Mouse (Mus musculus) liver, embryonic 16.5 days (tissue): ENCODE measurements around the gene Islr. TPM values are rescaled to one million over a fixed set of nuclear protein-coding genes. Genes with fewer than 3 reads are reported as not detected.

Source experiments
- ATAC-seq: fragments of 200-750 bp; cut with Nextera tagmentation; 2 replicates; pipeline ENCODE4 v1.8.0; 2017; ENCODE audit warnings: low read depth, mild to moderate bottlenecking, moderate number of reproducible peaks, moderate library complexity
- H3K27ac ChIP-seq: fragments of 300-500 bp; sonication (generic); 2 replicates; pipeline ENCODE4 v1.5.1; 2014; ENCODE audit warnings: mild to moderate bottlenecking, low read length
- H3K27me3 ChIP-seq: fragments of 300-500 bp; sonication (generic); 2 replicates; pipeline ENCODE4 v1.6.1; 2014; ENCODE audit warnings: low read depth, low read length, mixed read lengths; ENCODE audit not compliant: control insufficient read depth, insufficient read depth
- H3K36me3 ChIP-seq: fragments of 300-500 bp; sonication (generic); 2 replicates; pipeline ENCODE4 v1.6.1; 2014; ENCODE audit warnings: mild to moderate bottlenecking; ENCODE audit not compliant: control insufficient read depth, insufficient read depth
- H3K4me1 ChIP-seq: fragments of 300-500 bp; sonication (generic); 2 replicates; pipeline ENCODE4 v1.6.1; 2014; ENCODE audit warnings: low read depth, low read length, mixed read lengths; ENCODE audit not compliant: control insufficient read depth
- H3K4me2 ChIP-seq: fragments of 300-500 bp; sonication (generic); 2 replicates; pipeline ENCODE4 v1.6.1; 2014; ENCODE audit warnings: low read depth, low read length, mixed read lengths
- H3K4me3 ChIP-seq: fragments of 300-500 bp; sonication (generic); 2 replicates; pipeline ENCODE4 v1.5.1; 2014; ENCODE audit warnings: low read depth, mild to moderate bottlenecking, low read length
- H3K9ac ChIP-seq: fragments of 300-500 bp; sonication (generic); 2 replicates; pipeline ENCODE4 v1.6.1; 2014; ENCODE audit warnings: low read depth, low read length
- H3K9me3 ChIP-seq: fragments of 300-500 bp; sonication (generic); replicated peaks from 2 replicates; pipeline ENCODE4 v1.6.1; 2016; ENCODE audit warnings: low read length; ENCODE audit not compliant: control insufficient read depth
- WGBS: fragments of 180-500 bp; shearing (Covaris S2); extraction: QIAGEN DNeasy Blood & Tissue Kit; methylation state at CpG from one replicate; pipeline ENCODE4 v1.1.7; 2014; ENCODE audit not compliant: insufficient replicate concordance; 5-methylcytosine and 5-hydroxymethylcytosine counted together
- polyA plus RNA-seq: library from polyadenylated mRNA; unstranded; fragments of >200 nt; fragmentation: Nextera tagmentation; extraction: Ambion mirVana; gene quantifications from 2 replicates; pipeline ENCODE4 v1.2.1, GENCODE M21; 2015

Gene Islr
- polyA plus RNA-seq, 1 experiment from 2014 or later = 4.0 TPM

- 87% methylated on average over 9 of the region's 9 CpGs for WGBS
- Histone ChIP-seq H3K4me1 (peaks cover 8% of the 10 kb centered on the region), H3K4me3 (no peak overlapping the region), H3K36me3 (peaks cover 82% of the 10 kb centered on the region), H3K4me2 (no peak overlapping the region), H3K27ac (no peak overlapping the region), H3K9me3 (no peaks in the 10 kb centered on the region), H3K27me3 (no peaks in the 10 kb centered on the region), H3K9ac (no peak overlapping the region)
- ATAC-seq = no peak
Observed at GRCm38 (mm10) chr9:58228777-58229466, 24.8 kb upstream of the Islr start.

DNA sequence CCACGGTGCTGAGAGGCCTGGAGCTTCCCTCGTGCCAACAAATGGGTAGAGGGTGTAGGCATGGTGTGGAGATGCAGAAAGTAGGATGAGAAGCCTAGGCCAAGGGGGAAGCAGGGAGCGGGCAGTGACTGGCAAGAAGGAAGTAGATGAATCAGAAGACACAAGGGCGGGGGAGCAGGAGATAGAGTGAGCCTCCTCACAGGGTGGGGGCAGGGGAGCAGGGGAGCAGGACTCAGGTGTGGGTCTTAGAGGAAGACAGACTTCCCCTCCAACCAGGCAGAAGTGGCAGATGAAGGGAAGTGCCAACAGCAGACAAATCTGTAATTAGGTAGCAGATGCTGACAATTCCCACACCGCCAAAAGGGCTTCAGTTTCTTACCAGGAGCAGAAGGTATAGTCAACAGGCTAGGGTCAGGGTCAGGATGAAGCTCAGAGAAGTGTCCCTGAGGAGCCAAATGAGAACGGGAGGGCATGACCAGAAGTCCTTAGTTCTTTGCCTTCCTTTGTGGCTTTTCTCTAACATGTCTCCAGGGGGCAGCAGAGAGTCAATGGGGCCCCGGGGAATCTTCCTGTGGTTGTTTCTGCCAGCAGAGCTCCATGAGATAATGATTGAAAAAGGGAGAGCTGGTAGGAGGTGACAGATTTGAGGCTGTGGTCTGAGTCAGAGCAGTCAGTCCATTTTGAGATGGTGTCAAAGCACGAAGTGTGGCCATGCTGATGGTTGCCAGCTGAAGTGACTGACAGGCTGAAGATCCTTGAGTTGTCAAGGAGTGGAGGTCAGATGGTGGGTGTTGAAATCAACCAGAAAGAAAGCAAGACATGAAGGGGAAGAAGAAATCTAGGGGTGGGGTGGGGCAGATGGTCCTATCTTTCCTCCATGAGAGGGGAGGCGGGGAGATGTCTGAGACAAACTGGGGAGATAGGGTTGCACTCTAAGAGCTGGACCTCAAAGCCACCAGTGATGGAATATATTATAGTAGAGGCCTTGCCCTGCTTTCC, 22.1 kb upstream of the Islr start:
- H3K9ac ChIP-seq = no peak overlapping the region
- ATAC-seq = no peak
- no peak overlapping the region for H3K4me3 ChIP-seq
- no peak overlapping the region for H3K27ac ChIP-seq
- H3K4me2 ChIP-seq = no peak overlapping the region
- H3K4me1 ChIP-seq = peaks cover 8% of the 10 kb centered on the region
- WGBS = 41% methylated on average over 9 of the region's 9 CpGs
- H3K27me3 ChIP-seq = no peaks in the 10 kb centered on the region
- H3K9me3 ChIP-seq = no peaks in the 10 kb centered on the region
- peaks cover 82% of the 10 kb centered on the region for H3K36me3 ChIP-seq

DNA sequence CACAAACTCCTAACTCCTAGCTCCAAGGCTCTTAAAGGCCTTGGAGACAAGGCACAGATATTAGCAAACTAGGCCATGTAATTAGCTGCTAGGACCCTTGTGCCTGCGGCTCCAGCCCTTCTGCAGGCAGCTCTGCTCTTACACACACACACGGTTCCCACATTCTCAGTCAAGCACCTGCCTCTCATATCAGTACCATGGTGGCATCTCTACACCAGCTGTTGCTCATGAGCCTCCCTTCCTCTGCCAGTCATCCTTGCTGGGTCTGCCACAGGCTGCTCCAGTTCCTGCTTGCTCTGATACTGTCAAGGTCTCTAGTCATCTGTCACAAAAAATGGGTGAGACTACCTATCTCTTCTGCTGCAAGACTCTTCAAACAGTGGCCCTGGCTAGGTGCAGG, 20.2 kb upstream of the Islr start:
- H3K9me3 ChIP-seq = no peaks in the 10 kb centered on the region
- no peak overlapping the region for H3K4me2 ChIP-seq
- peaks cover 78% of the 10 kb centered on the region for H3K36me3 ChIP-seq
- no peaks in the 10 kb centered on the region for H3K27me3 ChIP-seq
- no peak overlapping the region for H3K4me3 ChIP-seq
- peaks cover 8% of the 10 kb centered on the region for H3K4me1 ChIP-seq
- no peak overlapping the region for H3K27ac ChIP-seq
- no peak for ATAC-seq
- 78% methylated on average over 2 of the region's 2 CpGs for WGBS
- H3K9ac ChIP-seq = no peak overlapping the region

DNA sequence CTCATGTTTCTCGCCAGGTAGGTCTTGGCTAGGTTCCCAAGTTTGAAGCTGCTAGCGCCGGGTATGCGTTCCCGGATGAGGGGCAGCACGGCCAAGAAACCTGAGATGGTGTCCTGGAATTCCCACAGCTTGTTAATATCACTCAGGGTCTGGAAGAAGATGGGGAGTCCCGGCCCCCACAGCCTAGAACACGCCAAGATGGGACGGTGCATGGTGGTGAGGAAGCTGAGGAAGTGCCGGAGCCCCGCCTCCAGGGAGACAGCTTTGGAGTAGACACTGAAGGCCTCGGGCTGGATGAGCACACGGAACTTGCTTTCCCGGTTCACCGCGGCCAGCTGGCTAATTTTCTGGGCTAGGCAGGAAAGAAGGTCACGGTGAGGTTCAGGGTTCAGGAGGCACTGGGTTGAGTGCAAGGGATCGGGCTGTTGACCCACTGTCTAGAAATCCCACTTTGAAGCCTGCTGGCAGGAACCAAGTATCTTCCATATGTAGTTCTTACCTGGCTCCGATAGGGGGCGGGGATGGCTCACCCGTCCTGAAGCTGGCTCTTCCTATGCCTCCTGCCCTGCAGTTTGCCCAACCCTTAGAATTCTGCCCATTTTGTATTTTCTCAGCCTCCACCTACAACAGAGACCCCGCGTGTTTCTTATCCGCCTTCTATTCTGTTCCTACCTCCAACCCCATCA, 16.3 kb upstream of the Islr start:
- no peak overlapping the region for H3K4me3 ChIP-seq
- 72% methylated on average over 24 of the region's 24 CpGs for WGBS

DNA sequence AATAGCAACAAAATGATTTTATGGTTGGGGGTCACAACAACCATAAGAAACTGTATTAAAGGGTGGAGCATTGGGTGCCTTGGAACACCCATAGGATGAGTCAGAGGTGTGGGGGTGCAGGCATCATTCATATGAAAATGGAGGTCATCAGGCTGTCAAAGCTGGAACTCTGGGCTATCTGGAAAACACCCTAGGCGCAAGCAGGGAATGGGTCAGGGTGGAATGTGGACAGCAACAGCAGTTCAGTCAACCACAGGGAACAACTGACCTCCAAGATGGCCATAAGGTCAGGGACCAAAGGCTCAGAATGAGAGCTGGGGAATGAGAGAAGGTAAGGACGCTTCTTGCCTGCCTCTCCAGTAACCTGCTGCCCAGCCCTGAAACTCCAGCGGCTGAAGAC, 14.4 kb upstream of the Islr start:
- ATAC-seq = no peak
- 89% methylated on average over 3 of the region's 3 CpGs for WGBS
- peaks cover 29% of the 10 kb centered on the region for H3K36me3 ChIP-seq

More for the DNA sequence above, 16.3 kb upstream of the Islr start:
- Histone ChIP-seq H3K9me3 (no peaks in the 10 kb centered on the region), H3K36me3 (peaks cover 42% of the 10 kb centered on the region), H3K4me1 (peaks cover 4% of the 10 kb centered on the region), H3K4me2 (no peak overlapping the region), H3K27ac (no peak overlapping the region), H3K27me3 (no peaks in the 10 kb centered on the region), H3K9ac (no peak overlapping the region)
- no peak for ATAC-seq

DNA sequence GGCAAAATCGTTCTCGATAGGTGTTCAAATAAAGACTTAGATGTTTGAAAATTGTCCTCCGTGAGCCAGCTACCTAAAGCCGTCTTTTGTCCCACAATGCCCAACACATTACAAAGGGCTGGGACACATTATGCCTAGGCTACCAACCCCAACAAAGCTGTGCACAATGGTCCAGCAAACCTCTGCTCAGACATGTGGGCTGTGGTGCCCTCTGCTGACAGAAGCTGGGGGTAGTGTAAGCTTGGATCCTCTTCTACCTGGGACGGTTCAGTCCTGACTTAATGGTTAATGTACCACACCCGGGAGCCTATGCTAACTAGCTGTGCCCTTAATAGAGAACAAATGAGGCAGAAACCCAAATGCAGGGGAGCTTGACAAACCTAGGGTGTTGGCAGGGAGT, 12.3 kb upstream of the Islr start:
- H3K4me1 ChIP-seq = peaks cover 29% of the 10 kb centered on the region
- WGBS = 54% methylated on average over 6 of the region's 6 CpGs
- H3K4me3 ChIP-seq = no peak overlapping the region
- H3K36me3 ChIP-seq = peaks cover 15% of the 10 kb centered on the region
- no peak overlapping the region for H3K27ac ChIP-seq
- H3K9me3 ChIP-seq = no peaks in the 10 kb centered on the region
- no peak for ATAC-seq
- H3K9ac ChIP-seq = no peak overlapping the region
- no peak overlapping the region for H3K4me2 ChIP-seq
- H3K27me3 ChIP-seq = no peaks in the 10 kb centered on the region

More for the DNA sequence above, 14.4 kb upstream of the Islr start:
- peaks cover 21% of the 10 kb centered on the region for H3K4me1 ChIP-seq
- no peak overlapping the region for H3K4me3 ChIP-seq
- no peaks in the 10 kb centered on the region for H3K27me3 ChIP-seq
- H3K9ac ChIP-seq = no peak overlapping the region
- H3K27ac ChIP-seq = no peak overlapping the region
- H3K9me3 ChIP-seq = no peaks in the 10 kb centered on the region
- H3K4me2 ChIP-seq = no peak overlapping the region

GRCm38 (mm10) chr9:58214519-58215180, 10.5 kb upstream of the Islr start:
- peaks cover 33% of the 10 kb centered on the region for H3K4me1 ChIP-seq
- peak overlapping the region; percentile 24 for H3K4me3 ChIP-seq
- peaks cover 3% of the 10 kb centered on the region; the same call in 1 of the 2 replicates for H3K36me3 ChIP-seq
- ATAC-seq = peak; percentile 78
- WGBS = 20% methylated on average over 8 of the region's 8 CpGs
- peak overlapping the region; percentile 33 for H3K9ac ChIP-seq
- peak overlapping the region; percentile 73 for H3K4me2 ChIP-seq
- H3K27me3 ChIP-seq = no peaks in the 10 kb centered on the region
- peak overlapping the region; percentile 86 for H3K27ac ChIP-seq
- H3K9me3 ChIP-seq = no peaks in the 10 kb centered on the region

GRCm38 (mm10) chr9:58213865-58214264, 9.8 kb upstream of the Islr start:
- Histone ChIP-seq H3K27ac (peak overlapping the region; percentile 89), H3K27me3 (no peaks in the 10 kb centered on the region), H3K4me3 (peak overlapping the region; percentile 35), H3K4me2 (peak overlapping the region; percentile 73), H3K9me3 (no peaks in the 10 kb centered on the region), H3K9ac (peak overlapping the region; percentile 58), H3K36me3 (no peaks in the 10 kb centered on the region), H3K4me1 (peaks cover 33% of the 10 kb centered on the region)
- WGBS = 3% methylated on average over 5 of the region's 5 CpGs
- peak; percentile 96 for ATAC-seq
